Mouse (Mus musculus) ES-E14 (cell line): ENCODE measurements around the gene Fam110a.

ENCODE experiments used
- HCFC1 ChIP-seq: IDR thresholded peaks from 2 replicates; pipeline ENCODE4 v1.6.1; 2012; ENCODE audit warnings: low read length, inconsistent platforms, borderline replicate concordance; ENCODE audit not compliant: insufficient read depth
- ZNF384 ChIP-seq: IDR thresholded peaks from 2 replicates; pipeline ENCODE4 v1.6.1; 2012; ENCODE audit warnings: low read depth, low read length, inconsistent platforms

DNA sequence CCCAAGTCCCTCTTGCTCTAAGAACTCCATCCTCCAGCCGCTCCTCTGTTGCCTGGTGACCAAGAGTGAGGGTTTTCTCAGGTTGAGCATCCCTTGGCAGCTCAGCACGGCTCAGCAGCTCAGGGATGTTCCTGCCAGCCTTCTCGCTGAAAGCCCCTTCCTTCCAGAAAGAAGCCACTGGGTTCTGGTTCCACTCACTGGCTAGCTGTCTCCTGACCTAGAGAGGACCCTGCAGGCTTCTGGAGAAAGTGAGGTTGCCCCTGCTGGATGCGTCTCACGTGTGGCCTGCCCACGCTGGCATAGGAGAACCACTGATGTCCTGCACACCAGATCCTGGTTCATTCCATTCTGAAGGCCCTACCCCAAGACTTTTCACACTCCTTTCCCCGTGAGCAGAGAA is 11.0 kb downstream of the Fam110a start:
- no peak for TF ChIP-seq HCFC1
- no peak for TF ChIP-seq ZNF384
